ENCODE assay signal across 13 mouse cellular contexts in the genomic region with DNA sequence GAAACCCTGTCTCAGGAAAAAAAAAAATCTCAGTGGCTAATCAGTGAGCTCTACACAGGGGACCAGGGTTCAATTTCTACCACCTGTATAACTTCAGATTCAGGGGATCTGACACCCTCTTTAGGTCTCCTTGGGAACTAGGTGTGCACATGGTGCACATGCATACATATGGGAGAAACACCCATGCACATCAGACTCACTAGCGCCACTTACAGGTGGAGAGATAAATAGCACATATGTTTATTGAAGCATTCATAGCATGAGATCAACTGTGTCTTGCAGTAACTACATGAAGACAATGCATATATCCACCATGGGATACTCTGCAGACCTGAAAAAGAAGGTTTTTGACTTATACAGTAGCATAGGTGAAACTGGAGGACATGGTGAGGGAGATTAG. TPM values are rescaled to one million over a fixed set of nuclear protein-coding genes. Genes with fewer than 3 reads are reported as not detected.
A peak's percentile ranks its signal among the peaks of the same experiment; 100 is the strongest.
DNase-seq lines count a peak whose midpoint lies in the region; ATAC-seq and TF ChIP-seq lines count a peak whose summit lies in the region.
"Had no signal": no experiment of that assay in that cellular context is flagged by ENCODE, and none has a peak within 500 bp of the region (broad histone marks: within the 10 kb centered on the region; RNA-seq: fewer than 3 reads in every experiment).

No protein-coding gene starts in this region.

- no peak overlapping the region for H3K4me3 ChIP-seq in liver, adult 2 months (ENCODE audit: insufficient read depth, low read depth, low read length)
- H3K4me3 ChIP-seq in liver, embryonic 11.5 days (ENCODE audit: low read depth, low read length) = no peak overlapping the region
- H3K4me3 ChIP-seq: limb, embryonic 15.5 days; midbrain, embryonic 13.5 days had no signal

- TF ChIP-seq CTCF in liver, adult 2 months (IDR thresholded peaks at IDR 0.05; ENCODE audit: low read depth, low read length) = peak; percentile 32; the same call in 1 of the 2 replicates

- no peaks in the 10 kb centered on the region for H3K9me3 ChIP-seq in liver, embryonic 11.5 days (ENCODE audit: control insufficient read depth, low read length)
- H3K9me3 ChIP-seq: limb, embryonic 15.5 days; midbrain, embryonic 13.5 days had no signal

- WGBS in liver, adult 2 months = 67% methylated on average over 1 of the region's 1 CpGs
- WGBS in liver, embryonic 11.5 days = 74% methylated on average over 1 of the region's 1 CpGs

- peaks cover 51% of the 10 kb centered on the region for H3K79me2 ChIP-seq in liver, adult 2 months (ENCODE audit: control insufficient read depth, insufficient read depth, low read length)

- H3K9ac ChIP-seq in liver, adult 2 months (ENCODE audit: low read depth, low read length) = no peak overlapping the region
- no peak overlapping the region for H3K9ac ChIP-seq in liver, embryonic 11.5 days (ENCODE audit: low read depth, low read length)
- H3K9ac ChIP-seq: limb, embryonic 15.5 days; midbrain, embryonic 13.5 days had no signal

- no peaks in the 10 kb centered on the region for H3K27me3 ChIP-seq in liver, adult 2 months (ENCODE audit: control insufficient read depth, insufficient read depth, low read length)
- no peaks in the 10 kb centered on the region for H3K27me3 ChIP-seq in liver, embryonic 11.5 days (replicated peaks; ENCODE audit: control insufficient read depth, insufficient read depth, low read length)
- H3K27me3 ChIP-seq: limb, embryonic 15.5 days; midbrain, embryonic 13.5 days had no signal

- TF ChIP-seq POLR2A in liver, adult 2 months (IDR thresholded peaks at IDR 0.05; ENCODE audit: extremely low read depth, insufficient read depth, low read length) = no peak

- DNase-seq in liver, adult 2 months (ENCODE audit: extremely low read depth, low read depth, low spot score) = no peak
- DNase-seq in liver, embryonic 11.5 days (ENCODE audit: low spot score) = no peak
- peak; percentile 63 for DNase-seq in CD4-positive helper T cell, adult 2 months (ENCODE audit: low read depth, low spot score)
- peak; percentile 33 for DNase-seq in NIH3T3 (ENCODE audit: low read depth)
- no peak for DNase-seq in gastrocnemius, postnatal 14 days
- DNase-seq in layer of hippocampus, adult 9-10 months (ENCODE audit: low spot score) = no peak
- DNase-seq in heart, postnatal 4 days = no peak

- ATAC-seq in liver, embryonic 11.5 days (replicated peaks; ENCODE audit: low FRiP score) = no peak
- ATAC-seq in megakaryocyte, adult 5-6 weeks (ENCODE audit: poor library complexity, severe bottlenecking) = peak; percentile 16; the same call in 1 of the 2 replicates
- ATAC-seq: activated CD4-positive, CD25-positive, alpha-beta regulatory T cell, adult 4 months; forebrain, embryonic 14.5 days; midbrain, embryonic 13.5 days had no signal

- no peaks in the 10 kb centered on the region for H3K36me3 ChIP-seq in liver, adult 2 months (ENCODE audit: control insufficient read depth, insufficient read depth, low read length)
- H3K36me3 ChIP-seq in liver, embryonic 11.5 days (ENCODE audit: control insufficient read depth, insufficient read depth, low read length) = peaks cover 10% of the 10 kb centered on the region; the same call in 1 of the 2 replicates
- H3K36me3 ChIP-seq: limb, embryonic 15.5 days; midbrain, embryonic 13.5 days had no signal

- no peak overlapping the region for H3K4me2 ChIP-seq in liver, embryonic 11.5 days
- H3K4me2 ChIP-seq: heart, embryonic 11.5 days; limb, embryonic 15.5 days; midbrain, embryonic 13.5 days had no signal

- intact Hi-C loops in gastrocnemius, postnatal 14 days (cut with DNase I; ENCODE audit: low total_unique reads) = loop anchor here (10.0 kb wide), 1 partner anchor 79 kb away; no protein-coding TSS in a partner anchor

- H3K27ac ChIP-seq in liver, adult 2 months (replicated peaks; ENCODE audit: insufficient read depth, low read depth, low read length) = no peak overlapping the region
- no peak overlapping the region for H3K27ac ChIP-seq in liver, embryonic 11.5 days (ENCODE audit: low read depth, low read length)
- H3K27ac ChIP-seq: limb, embryonic 15.5 days; midbrain, embryonic 13.5 days had no signal

- H3K4me1 ChIP-seq in liver, adult 2 months (ENCODE audit: control insufficient read depth, insufficient read depth, low read length) = peaks cover 14% of the 10 kb centered on the region
- H3K4me1 ChIP-seq in liver, embryonic 11.5 days (replicated peaks; ENCODE audit: control insufficient read depth, insufficient read depth, low read length) = peaks cover 6% of the 10 kb centered on the region
- H3K4me1 ChIP-seq: midbrain, embryonic 13.5 days had no signal

RNA-seq across cellular contexts. Expression of a gene that starts 21.8 kb away (rescaled TPM):
- total RNA-seq in liver, adult 2 months (2014; rRNA removed) = 22.5 and 26.0 TPM in 2 replicates
- 27.2 and 30.7 TPM in 2 replicates for polyA plus RNA-seq in liver, adult 2 months (2012; rRNA removed)
- polyA plus RNA-seq in liver, embryonic 11.5 days (2014; fragmentation: Nextera tagmentation; extraction: Ambion mirVana) = 102 and 113 TPM in 2 replicates
- total RNA-seq in megakaryocyte, adult 5-6 weeks (2015) = 146 and 147 TPM in 2 replicates
- total RNA-seq in megakaryocyte, adult 5-6 weeks (2017) = 172 and 194 TPM in 2 replicates
- 10 to 100 TPM; 32.4 to 37.7 TPM for total RNA-seq in gastrocnemius, postnatal 14 days (2021)
- 10 to 100 TPM; 52.0 to 53.0 TPM for total RNA-seq in heart, postnatal 4 days (2021)

Comparison
In these comparisons a context has a peak if more than half of its experiments do, and no peak if none do; other contexts are left out.
1. DNase-seq: peak in CD4-positive helper T cell, adult 2 months (single experiment) and NIH3T3 (single experiment); none in liver, adult 2 months (single experiment), liver, embryonic 11.5 days (single experiment), gastrocnemius, postnatal 14 days (single experiment), layer of hippocampus, adult 9-10 months (single experiment) and heart, postnatal 4 days (single experiment).